Mouse (Mus musculus): ENCODE measurements around the gene Ilf2. TPM values are rescaled to one million over a fixed set of nuclear protein-coding genes. Genes with fewer than 3 reads are reported as not detected.

The Ilf2 gene
- total and polyA plus RNA-seq, 2 experiments from 2014 or later: 119 to 177 TPM

- DNase-seq (ENCODE audit: low spot score): peak; percentile 99
- H3K9me3 ChIP-seq (ENCODE audit: low read length): no peaks in the 10 kb centered on the region
- peak within 1 kb of the TSS; percentile 96 for H3K27ac ChIP-seq
- peak; percentile 23; the same call in 1 of the 2 replicates for TF ChIP-seq CTCF (IDR thresholded peaks at IDR 0.05; ENCODE audit: low read depth)
- H3K4me3 ChIP-seq (ENCODE audit: low read length): peak within 1 kb of the TSS; percentile 80
- ATAC-seq: peak; percentile 100
- peaks cover 13% of the 10 kb centered on the region for H3K4me1 ChIP-seq (ENCODE audit: insufficient read depth, low read length)
- H3K36me3 ChIP-seq (ENCODE audit: insufficient read depth, low read length): no peaks in the 10 kb centered on the region
- H3K27me3 ChIP-seq (ENCODE audit: insufficient read depth, low read length): no peaks in the 10 kb centered on the region
- peak within 1 kb of the TSS; percentile 99 for H3K4me2 ChIP-seq (ENCODE audit: low read depth, low read length)
- 1% methylated on average over 52 of the region's 52 CpGs for WGBS
- H3K9ac ChIP-seq (replicated peaks; ENCODE audit: low read length): peak within 1 kb of the TSS; percentile 91
Observed at GRCm38 (mm10) chr3:90433381-90434020, 42.4 kb upstream of the Ilf2 start, which contains the start of gene Ints3. Ints3 (minus strand) TSS chr3:90433622.

GRCm38 (mm10) chr3:90434073-90434730, 41.7 kb upstream of the Ilf2 start:
- Histone ChIP-seq H3K27me3 (ENCODE audit: insufficient read depth, low read length) (no peaks in the 10 kb centered on the region), H3K4me3 (ENCODE audit: low read length) (peak overlapping the region; percentile 80), H3K9me3 (ENCODE audit: low read length) (no peaks in the 10 kb centered on the region), H3K4me1 (ENCODE audit: insufficient read depth, low read length) (peaks cover 13% of the 10 kb centered on the region), H3K36me3 (ENCODE audit: insufficient read depth, low read length) (no peaks in the 10 kb centered on the region), H3K4me2 (ENCODE audit: low read depth, low read length) (peak overlapping the region; percentile 99), H3K9ac (replicated peaks; ENCODE audit: low read length) (peak overlapping the region; percentile 91; the same call in 1 of the 2 replicates), H3K27ac (peak overlapping the region; percentile 96; the same call in 1 of the 2 replicates)
- TF ChIP-seq CTCF (IDR thresholded peaks at IDR 0.05; ENCODE audit: low read depth): no peak
- DNase-seq (ENCODE audit: low spot score) (no peak), ATAC-seq (no peak)
- 52% methylated on average over 11 of the region's 11 CpGs for WGBS

- H3K9me3 ChIP-seq (ENCODE audit: low read length): no peaks in the 10 kb centered on the region
- no peaks in the 10 kb centered on the region for H3K27me3 ChIP-seq (ENCODE audit: insufficient read depth, low read length)
- H3K9ac ChIP-seq (replicated peaks; ENCODE audit: low read length): no peak overlapping the region
- DNase-seq (ENCODE audit: low spot score): no peak
- H3K27ac ChIP-seq: no peak overlapping the region
- no peak for ATAC-seq
- no peak overlapping the region for H3K4me3 ChIP-seq (ENCODE audit: low read length)
- no peak overlapping the region for H3K4me2 ChIP-seq (ENCODE audit: low read depth, low read length)
- H3K36me3 ChIP-seq (ENCODE audit: insufficient read depth, low read length): no peaks in the 10 kb centered on the region
- WGBS: 78% methylated on average over 4 of the region's 4 CpGs
- TF ChIP-seq CTCF (IDR thresholded peaks at IDR 0.05; ENCODE audit: low read depth): no peak
- peaks cover 3% of the 10 kb centered on the region for H3K4me1 ChIP-seq (ENCODE audit: insufficient read depth, low read length)
Observed at GRCm38 (mm10) chr3:90437131-90437530, 38.8 kb upstream of the Ilf2 start.

DNA sequence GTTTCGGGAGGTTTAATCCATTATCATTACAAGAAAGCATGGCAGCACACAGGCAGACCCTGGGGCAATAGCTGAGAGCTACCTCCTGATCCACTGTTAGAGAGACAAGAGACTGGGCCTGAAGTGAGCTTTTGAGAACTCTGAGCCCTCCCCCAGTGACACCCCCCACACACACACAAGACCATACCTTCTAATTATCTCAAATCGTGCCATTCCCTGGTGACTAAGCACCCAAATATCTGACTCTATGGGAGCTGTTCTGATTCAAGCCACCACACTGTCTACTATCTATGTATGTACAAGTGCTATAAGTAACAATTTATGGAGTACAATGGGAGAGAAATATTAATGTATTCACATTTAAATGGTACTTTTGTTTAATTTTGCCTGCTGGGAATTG, 35.2 kb upstream of the Ilf2 start:
- no peaks in the 10 kb centered on the region for H3K9me3 ChIP-seq (ENCODE audit: low read length)
- no peaks in the 10 kb centered on the region for H3K4me1 ChIP-seq (ENCODE audit: insufficient read depth, low read length)
- 91% methylated on average over 2 of the region's 2 CpGs for WGBS
- no peaks in the 10 kb centered on the region for H3K36me3 ChIP-seq (ENCODE audit: insufficient read depth, low read length)
- TF ChIP-seq CTCF (IDR thresholded peaks at IDR 0.05; ENCODE audit: low read depth): no peak
- H3K4me2 ChIP-seq (ENCODE audit: low read depth, low read length): no peak overlapping the region
- no peak overlapping the region for H3K4me3 ChIP-seq (ENCODE audit: low read length)
- H3K9ac ChIP-seq (replicated peaks; ENCODE audit: low read length): no peak overlapping the region
- no peak overlapping the region for H3K27ac ChIP-seq
- DNase-seq (ENCODE audit: low spot score): no peak
- ATAC-seq: no peak
- H3K27me3 ChIP-seq (ENCODE audit: insufficient read depth, low read length): no peaks in the 10 kb centered on the region

GRCm38 (mm10) chr3:90443977-90444376, 31.9 kb upstream of the Ilf2 start:
- no peaks in the 10 kb centered on the region for H3K36me3 ChIP-seq (ENCODE audit: insufficient read depth, low read length)
- H3K9me3 ChIP-seq (ENCODE audit: low read length): no peaks in the 10 kb centered on the region
- H3K27ac ChIP-seq: no peak overlapping the region
- no peaks in the 10 kb centered on the region for H3K27me3 ChIP-seq (ENCODE audit: insufficient read depth, low read length)
- no peak overlapping the region for H3K4me3 ChIP-seq (ENCODE audit: low read length)
- H3K9ac ChIP-seq (replicated peaks; ENCODE audit: low read length): no peak overlapping the region
- H3K4me2 ChIP-seq (ENCODE audit: low read depth, low read length): no peak overlapping the region
- no peaks in the 10 kb centered on the region; the same call in 1 of the 2 replicates for H3K4me1 ChIP-seq (ENCODE audit: insufficient read depth, low read length)
- 92% methylated on average over 3 of the region's 3 CpGs for WGBS
- no peak for TF ChIP-seq CTCF (IDR thresholded peaks at IDR 0.05; ENCODE audit: low read depth)
- no peak for DNase-seq (ENCODE audit: low spot score)
- ATAC-seq: no peak

- ATAC-seq (no peak), DNase-seq (ENCODE audit: low spot score) (no peak)
- Histone ChIP-seq H3K4me1 (ENCODE audit: insufficient read depth, low read length) (no peaks in the 10 kb centered on the region; the same call in 1 of the 2 replicates), H3K4me3 (ENCODE audit: low read length) (peak overlapping the region; percentile 25; the same call in 1 of the 2 replicates), H3K4me2 (ENCODE audit: low read depth, low read length) (peak overlapping the region; percentile 55), H3K9me3 (ENCODE audit: low read length) (no peaks in the 10 kb centered on the region), H3K27ac (peak overlapping the region; percentile 74), H3K27me3 (ENCODE audit: insufficient read depth, low read length) (no peaks in the 10 kb centered on the region), H3K9ac (replicated peaks; ENCODE audit: low read length) (0 out of 2 replicates have a peak overlapping the region, but pooled peaks have one; percentile 25), H3K36me3 (ENCODE audit: insufficient read depth, low read length) (no peaks in the 10 kb centered on the region)
- TF ChIP-seq CTCF (IDR thresholded peaks at IDR 0.05; ENCODE audit: low read depth): no peak
- WGBS: 58% methylated on average over 11 of the region's 11 CpGs
Observed at GRCm38 (mm10) chr3:90445417-90446200, 30.3 kb upstream of the Ilf2 start.
